Mouse (Mus musculus) kidney, postnatal 10 days (tissue): ENCODE data around the gene Lrrc75a.

Source experiments
- DNase-seq: peaks from one replicate; pipeline ENCODE4 v3.0.0; 2021; ENCODE audit warnings: mixed read lengths

Gene Lrrc75a

GRCm38 (mm10) chr11:62644602-62645336 is 3.6 kb downstream of the Lrrc75a start:
- no peak for DNase-seq

- no peak for DNase-seq
Measured at GRCm38 (mm10) chr11:62643681-62644363, 4.5 kb downstream of the Lrrc75a start.

GRCm38 (mm10) chr11:62643011-62643631 is 5.2 kb downstream of the Lrrc75a start:
- peak; percentile 89 for DNase-seq

GRCm38 (mm10) chr11:62642023-62642844 is 6.1 kb downstream of the Lrrc75a start:
- no peak for DNase-seq

- DNase-seq: no peak
Measured at GRCm38 (mm10) chr11:62640378-62640777, 7.9 kb downstream of the Lrrc75a start.

- no peak for DNase-seq
Measured at GRCm38 (mm10) chr11:62638402-62638801, 9.9 kb downstream of the Lrrc75a start.

GRCm38 (mm10) chr11:62637806-62638205 is 10.5 kb downstream of the Lrrc75a start:
- no peak for DNase-seq

GRCm38 (mm10) chr11:62637401-62637800 is 10.9 kb downstream of the Lrrc75a start:
- no peak for DNase-seq

- peak; percentile 51 for DNase-seq
Measured at GRCm38 (mm10) chr11:62636840-62637221, 11.5 kb downstream of the Lrrc75a start.

- peak; percentile 60 for DNase-seq
Measured at GRCm38 (mm10) chr11:62636105-62636839, 12.1 kb downstream of the Lrrc75a start.

GRCm38 (mm10) chr11:62635406-62635805 is 12.9 kb downstream of the Lrrc75a start:
- DNase-seq: peak; percentile 49

- no peak for DNase-seq
Measured at GRCm38 (mm10) chr11:62631138-62631537, 17.2 kb downstream of the Lrrc75a start.

GRCm38 (mm10) chr11:62630225-62630821 is 18.0 kb downstream of the Lrrc75a start:
- no peak for DNase-seq

- DNase-seq: peak; percentile 68
Measured at GRCm38 (mm10) chr11:62629352-62630224, 18.7 kb downstream of the Lrrc75a start.

GRCm38 (mm10) chr11:62624341-62625291 is 23.7 kb downstream of the Lrrc75a start:
- DNase-seq: peak; percentile 75

- DNase-seq: no peak
Measured at GRCm38 (mm10) chr11:62622850-62623249, 25.5 kb downstream of the Lrrc75a start.

GRCm38 (mm10) chr11:62621586-62622283 is 26.6 kb downstream of the Lrrc75a start:
- DNase-seq: no peak

GRCm38 (mm10) chr11:62621079-62621478 is 27.2 kb downstream of the Lrrc75a start:
- no peak for DNase-seq

- no peak for DNase-seq
Measured at GRCm38 (mm10) chr11:62615456-62615855, 32.9 kb downstream of the Lrrc75a start.
